Mouse (Mus musculus): ENCODE results near the gene Ccdc27.

GRCm38 (mm10) chr4:154021432-154021831 is 21.0 kb downstream of the Ccdc27 start:
- no peak for TF ChIP-seq JUN (IDR thresholded peaks at IDR 0.05; ENCODE audit: insufficient read depth, low read depth, low read length)
- no peak for TF ChIP-seq MXI1 (IDR thresholded peaks at IDR 0.05; ENCODE audit: low read depth, low read length)

Measured in CH12.LX (cell line).